Mouse (Mus musculus) lung, embryonic 16.5 days (tissue): ENCODE measurements around the gene Dnajc3. TPM values are rescaled to one million over a fixed set of nuclear protein-coding genes. Genes with fewer than 3 reads are reported as not detected.

ENCODE experiments used
- ATAC-seq: fragments of 200-750 bp; cut with Nextera tagmentation; 2 replicates; pipeline ENCODE4 v1.8.0; 2017; ENCODE audit warnings: low read depth, mild to moderate bottlenecking, moderate library complexity
- H3K27ac ChIP-seq: fragments of 300-500 bp; sonication (generic); 2 replicates; pipeline ENCODE4 v1.5.1; 2014; ENCODE audit warnings: mild to moderate bottlenecking, control low read depth, low read length
- H3K27me3 ChIP-seq: fragments of 300-500 bp; sonication (generic); 2 replicates; pipeline ENCODE4 v1.6.1; 2014; ENCODE audit warnings: low read depth, low read length, mixed read lengths; ENCODE audit not compliant: control insufficient read depth, insufficient read depth
- H3K36me3 ChIP-seq: fragments of 300-500 bp; sonication (generic); 2 replicates; pipeline ENCODE4 v1.6.1; 2014; ENCODE audit warnings: low read length; ENCODE audit not compliant: control insufficient read depth, insufficient read depth
- H3K4me1 ChIP-seq: fragments of 300-500 bp; sonication (generic); replicated peaks from 2 replicates; pipeline ENCODE4 v1.6.1; 2014; ENCODE audit warnings: low read length, mixed read lengths; ENCODE audit not compliant: control insufficient read depth, insufficient read depth
- H3K4me2 ChIP-seq: fragments of 300-500 bp; sonication (generic); 2 replicates; pipeline ENCODE4 v1.6.1; 2014; ENCODE audit warnings: low read depth, low read length, control low read depth
- H3K4me3 ChIP-seq: fragments of 300-500 bp; sonication (generic); 2 replicates; pipeline ENCODE4 v1.5.1; 2014; ENCODE audit warnings: mild to moderate bottlenecking, low read length, control low read depth
- H3K9ac ChIP-seq: fragments of 300-500 bp; sonication (generic); 2 replicates; pipeline ENCODE4 v1.6.1; 2014; ENCODE audit warnings: low read length, control low read depth
- H3K9me3 ChIP-seq: fragments of 300-500 bp; sonication (generic); 2 replicates; pipeline ENCODE4 v1.6.1; 2016; ENCODE audit warnings: low read length; ENCODE audit not compliant: control insufficient read depth
- WGBS: fragments of 180-500 bp; shearing (Covaris S2); extraction: QIAGEN DNeasy Blood & Tissue Kit; methylation state at CpG from one replicate; pipeline ENCODE4 v1.1.7; 2014; 5-methylcytosine and 5-hydroxymethylcytosine counted together
- polyA plus RNA-seq: library from polyadenylated mRNA; unstranded; fragments of >200 nt; fragmentation: Nextera tagmentation; extraction: Ambion mirVana; gene quantifications from 2 replicates; pipeline ENCODE4 v1.2.1, GENCODE M21; 2015

The Dnajc3 gene
- polyA plus RNA-seq, 1 experiment from 2014 or later: 60.9 TPM

GRCm38 (mm10) chr14:118909872-118910271 lies 27.9 kb upstream of the Dnajc3 start:
- H3K27ac ChIP-seq: peak overlapping the region; percentile 76
- 0 out of 2 replicates have a peak overlapping the region, but pooled peaks have one; percentile 53 for H3K4me2 ChIP-seq
- ATAC-seq: peak; percentile 76
- H3K9me3 ChIP-seq: no peaks in the 10 kb centered on the region
- no peak overlapping the region for H3K4me3 ChIP-seq
- 44% methylated on average over 8 of the region's 8 CpGs for WGBS
- H3K27me3 ChIP-seq: no peaks in the 10 kb centered on the region
- peaks cover 9% of the 10 kb centered on the region for H3K36me3 ChIP-seq
- H3K9ac ChIP-seq: no peak overlapping the region
- H3K4me1 ChIP-seq: peaks cover 16% of the 10 kb centered on the region

GRCm38 (mm10) chr14:118910332-118911222 lies 27.2 kb upstream of the Dnajc3 start:
- Histone ChIP-seq H3K9me3 (no peaks in the 10 kb centered on the region), H3K36me3 (peaks cover 9% of the 10 kb centered on the region), H3K27me3 (no peaks in the 10 kb centered on the region), H3K9ac (peak overlapping the region; percentile 49; the same call in 1 of the 2 replicates), H3K4me3 (peak overlapping the region; percentile 33), H3K4me1 (peaks cover 16% of the 10 kb centered on the region), H3K4me2 (peak overlapping the region; percentile 53), H3K27ac (peak overlapping the region; percentile 76)
- ATAC-seq: peak; percentile 75
- 33% methylated on average over 29 of the region's 29 CpGs for WGBS

DNA sequence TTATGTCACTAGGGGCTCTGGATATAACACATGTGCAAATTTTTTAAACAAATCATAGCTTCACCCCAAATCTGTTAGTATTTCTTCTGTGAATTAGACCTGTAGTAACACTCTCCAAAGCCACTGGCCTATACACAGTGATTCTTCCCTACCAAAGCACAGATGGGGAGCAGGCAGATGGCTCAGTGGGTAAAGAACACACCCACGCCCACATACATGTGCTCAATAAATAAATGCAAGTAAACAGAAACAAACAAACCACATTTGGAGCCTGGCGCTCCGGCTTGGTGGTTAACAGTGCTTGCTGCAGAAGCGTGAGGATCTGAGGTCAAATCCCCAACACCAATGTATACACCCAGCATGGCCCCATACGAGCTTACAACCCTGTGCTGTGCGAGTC lies 26.3 kb upstream of the Dnajc3 start:
- H3K27ac ChIP-seq: no peak overlapping the region
- no peak overlapping the region for H3K4me3 ChIP-seq
- 85% methylated on average over 6 of the region's 6 CpGs for WGBS
- no peak overlapping the region for H3K4me2 ChIP-seq
- H3K9ac ChIP-seq: no peak overlapping the region
- peaks cover 7% of the 10 kb centered on the region for H3K36me3 ChIP-seq
- H3K9me3 ChIP-seq: no peaks in the 10 kb centered on the region
- peaks cover 16% of the 10 kb centered on the region for H3K4me1 ChIP-seq
- ATAC-seq: no peak
- no peaks in the 10 kb centered on the region for H3K27me3 ChIP-seq

GRCm38 (mm10) chr14:118913651-118914050 lies 24.1 kb upstream of the Dnajc3 start:
- Histone ChIP-seq H3K4me1 (peaks cover 11% of the 10 kb centered on the region), H3K27me3 (no peaks in the 10 kb centered on the region), H3K27ac (no peak overlapping the region), H3K4me2 (no peak overlapping the region), H3K9me3 (no peaks in the 10 kb centered on the region), H3K36me3 (peaks cover 6% of the 10 kb centered on the region), H3K9ac (no peak overlapping the region), H3K4me3 (no peak overlapping the region)
- WGBS: 54% methylated on average over 5 of the region's 5 CpGs
- no peak for ATAC-seq

GRCm38 (mm10) chr14:118919025-118919424 lies 18.8 kb upstream of the Dnajc3 start:
- Histone ChIP-seq H3K9ac (no peak overlapping the region), H3K9me3 (no peaks in the 10 kb centered on the region), H3K4me2 (no peak overlapping the region), H3K36me3 (no peaks in the 10 kb centered on the region), H3K27ac (no peak overlapping the region), H3K4me3 (no peak overlapping the region), H3K27me3 (no peaks in the 10 kb centered on the region), H3K4me1 (peaks cover 19% of the 10 kb centered on the region)
- WGBS: 65% methylated on average over 8 of the region's 8 CpGs
- no peak for ATAC-seq

DNA sequence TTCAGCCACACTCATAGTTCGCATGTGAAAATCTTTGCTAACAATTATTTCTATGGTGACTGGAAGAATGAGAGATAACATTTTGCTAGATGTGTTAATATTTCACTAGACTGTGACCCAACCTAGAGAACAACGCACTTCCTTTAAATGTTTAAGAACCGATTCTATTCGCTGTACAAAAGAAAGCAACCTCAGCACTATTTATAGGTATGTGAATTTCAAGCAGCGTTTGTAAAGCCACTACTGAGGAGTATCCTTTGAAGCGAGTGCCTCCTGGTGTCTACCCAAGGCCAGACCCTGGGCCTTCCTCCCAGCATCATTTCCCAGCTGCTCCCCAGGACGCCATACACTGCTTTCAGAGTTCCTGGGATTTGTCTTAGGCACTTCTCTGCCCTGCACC lies 17.1 kb upstream of the Dnajc3 start:
- no peak overlapping the region for H3K4me2 ChIP-seq
- no peak overlapping the region for H3K27ac ChIP-seq
- H3K36me3 ChIP-seq: no peaks in the 10 kb centered on the region
- H3K9ac ChIP-seq: no peak overlapping the region
- no peaks in the 10 kb centered on the region for H3K9me3 ChIP-seq
- no peak for ATAC-seq
- peaks cover 28% of the 10 kb centered on the region for H3K4me1 ChIP-seq
- 0 out of 2 replicates have a peak, but pooled peaks cover 2% of the 10 kb centered on the region for H3K27me3 ChIP-seq
- no peak overlapping the region for H3K4me3 ChIP-seq
- 44% methylated on average over 7 of the region's 7 CpGs for WGBS

GRCm38 (mm10) chr14:118922251-118922650 lies 15.5 kb upstream of the Dnajc3 start:
- H3K27ac ChIP-seq: no peak overlapping the region
- H3K36me3 ChIP-seq: no peaks in the 10 kb centered on the region
- H3K4me3 ChIP-seq: peak overlapping the region; percentile 40
- 0 out of 2 replicates have a peak, but pooled peaks cover 2% of the 10 kb centered on the region for H3K27me3 ChIP-seq
- no peaks in the 10 kb centered on the region for H3K9me3 ChIP-seq
- 27% methylated on average over 22 of the region's 22 CpGs for WGBS
- H3K9ac ChIP-seq: peak overlapping the region; percentile 62
- no peak; the same call in 1 of the 2 replicates for ATAC-seq
- peaks cover 31% of the 10 kb centered on the region for H3K4me1 ChIP-seq
- peak overlapping the region; percentile 92 for H3K4me2 ChIP-seq

- H3K36me3 ChIP-seq: no peaks in the 10 kb centered on the region
- 2% methylated on average over 37 of the region's 47 CpGs for WGBS
- 0 out of 2 replicates have a peak, but pooled peaks cover 2% of the 10 kb centered on the region for H3K27me3 ChIP-seq
- H3K9ac ChIP-seq: peak overlapping the region; percentile 62
- peak overlapping the region; percentile 92 for H3K4me2 ChIP-seq
- peaks cover 31% of the 10 kb centered on the region for H3K4me1 ChIP-seq
- no peak overlapping the region for H3K27ac ChIP-seq
- no peaks in the 10 kb centered on the region for H3K9me3 ChIP-seq
- H3K4me3 ChIP-seq: peak overlapping the region; percentile 40
- ATAC-seq: peak; percentile 57
These were observed 15.1 kb upstream of the Dnajc3 start for GRCm38 (mm10) chr14:118922667-118923184.
